Mouse (Mus musculus): ENCODE measurements around the gene Ank. TPM values are rescaled to one million over a fixed set of nuclear protein-coding genes. Genes with fewer than 3 reads are reported as not detected.

Gene Ank
- total RNA-seq, 2 experiments from 2014 or later, result 35.1 to 35.5 TPM

- no peak for DNase-seq
These were observed 167.7 kb downstream of the Ank start for GRCm38 (mm10) chr15:27633941-27634900.

DNA sequence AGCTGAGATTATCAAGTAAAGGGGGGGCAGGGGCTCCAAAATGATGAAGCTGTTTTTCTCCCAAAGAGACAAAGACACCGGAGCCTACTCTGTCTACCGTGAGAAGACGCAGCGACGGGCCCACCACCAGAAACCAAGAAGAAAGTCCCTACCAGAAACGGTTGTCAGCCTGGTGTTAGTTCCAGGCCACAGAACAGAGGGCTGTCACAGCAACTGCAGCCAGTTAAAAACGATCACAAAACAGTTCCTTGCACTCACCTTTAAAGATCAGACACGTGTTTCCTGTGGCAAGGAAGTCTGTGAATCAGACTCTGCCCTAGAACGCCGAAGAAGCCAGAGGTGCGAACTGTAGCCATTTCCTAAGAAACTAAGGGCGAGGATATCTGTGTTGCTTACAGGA, 174.7 kb downstream of the Ank start:
- DNase-seq, result no peak

DNA sequence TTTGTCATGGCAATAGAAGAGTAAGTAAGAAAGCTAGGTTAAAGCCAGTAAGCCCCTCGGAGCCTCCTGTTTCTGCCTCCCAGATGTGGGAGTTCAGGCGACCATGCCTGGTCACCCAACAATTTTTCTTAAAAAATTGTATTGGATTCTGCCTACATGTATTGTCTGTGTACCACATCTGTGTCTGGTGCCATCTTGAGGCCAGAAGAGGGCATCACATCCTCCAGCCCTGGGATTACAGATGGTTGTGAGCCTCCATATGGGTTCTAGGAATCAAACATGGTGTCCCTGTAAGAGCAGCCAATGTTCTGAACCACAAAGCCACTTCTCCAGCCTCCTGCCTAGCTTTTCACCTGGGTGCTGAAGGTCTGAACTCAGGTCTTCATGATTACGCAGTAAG, 176.4 kb downstream of the Ank start:
- peak; percentile 16 for DNase-seq

Small RNA genes lying within 50 kb of the gene (microRNA-seq; reads per million reads assigned to microRNA genes)
- 0 to 0.32 reads per million in 2 experiments for gene Mir7117

Other genes starting within 250 kb of the Ank start
- gene Otulin, start 164.0 kb downstream of the Ank start, total RNA-seq (2021), result 10 to 100 TPM; 19.5 to 22.9 TPM
- 1 to 10 TPM; 2.3 to 3.6 TPM for gene Otulinl, start 214.9 kb downstream of the Ank start, total RNA-seq (2021)